ENCODE assay signal across 7 mouse cellular contexts in genomic region chr11:97403614-97404183, GRCm38 (mm10). TPM values are rescaled to one million over a fixed set of nuclear protein-coding genes. Genes with fewer than 3 reads are reported as not detected.
DNase-seq lines count a peak whose midpoint lies in the region; ATAC-seq and TF ChIP-seq lines count a peak whose summit lies in the region.

No protein-coding gene starts in this region.

- DNase-seq in liver, adult 2 months (ENCODE audit: extremely low read depth, low read depth, low spot score), result peak; percentile 29
- DNase-seq in liver, result no peak
- no peak for DNase-seq in limb, embryonic 14.5 days (ENCODE audit: low spot score)
- DNase-seq in adrenal gland, postnatal 25 days, result no peak

- ATAC-seq in forebrain, embryonic 16.5 days, result no peak
- no peak for ATAC-seq in limb, embryonic 14.5 days (ENCODE audit: low FRiP score, low read depth)
- no peak for ATAC-seq in stomach, embryonic 14.5 days (ENCODE audit: insufficient number of reproducible peaks, insufficient read depth, low FRiP score, low read depth)
- no peak for ATAC-seq in inflammation-experienced regulatory T-cells, adult 6 months

- no peaks in the 10 kb centered on the region for H3K79me2 ChIP-seq in liver, adult 2 months (ENCODE audit: control insufficient read depth, insufficient read depth, low read length)

- WGBS in liver, adult 2 months, result 22% methylated on average over 8 of the region's 8 CpGs
- 37% methylated on average over 8 of the region's 8 CpGs for WGBS in forebrain, embryonic 16.5 days
- WGBS in limb, embryonic 14.5 days, result 37% methylated on average over 8 of the region's 8 CpGs
- WGBS in stomach, embryonic 14.5 days, result 33% methylated on average over 8 of the region's 8 CpGs

- no peak for TF ChIP-seq POLR2A in liver, adult 2 months (IDR thresholded peaks at IDR 0.05; ENCODE audit: extremely low read depth, insufficient read depth, low read length)
- no peak for TF ChIP-seq POLR2A in limb, embryonic 14.5 days (IDR thresholded peaks at IDR 0.05; ENCODE audit: borderline replicate concordance, extremely low read depth, insufficient read depth, insufficient read length)

- no peak overlapping the region for H3K9ac ChIP-seq in liver, adult 2 months (ENCODE audit: low read depth, low read length)
- no peak overlapping the region; the same call in 1 of the 2 replicates for H3K9ac ChIP-seq in forebrain, embryonic 16.5 days (replicated peaks; ENCODE audit: low read depth, low read length)
- H3K9ac ChIP-seq in limb, embryonic 14.5 days (ENCODE audit: low read depth, low read length, severe bottlenecking), result no peak overlapping the region
- no peak overlapping the region for H3K9ac ChIP-seq in stomach, embryonic 14.5 days (replicated peaks; ENCODE audit: low read depth, low read length)

- H3K36me3 ChIP-seq in liver, adult 2 months (ENCODE audit: control insufficient read depth, insufficient read depth, low read length), result no peaks in the 10 kb centered on the region
- no peaks in the 10 kb centered on the region for H3K36me3 ChIP-seq in forebrain, embryonic 16.5 days (ENCODE audit: control insufficient read depth, insufficient read depth)
- no peaks in the 10 kb centered on the region for H3K36me3 ChIP-seq in limb, embryonic 14.5 days (ENCODE audit: control insufficient read depth, insufficient read depth, low read length)
- no peaks in the 10 kb centered on the region for H3K36me3 ChIP-seq in stomach, embryonic 14.5 days (ENCODE audit: control insufficient read depth, insufficient read depth, low read length)

- TF ChIP-seq CTCF in liver, adult 2 months (IDR thresholded peaks at IDR 0.05; ENCODE audit: low read depth, low read length), result no peak

- H3K9me3 ChIP-seq in forebrain, embryonic 16.5 days (ENCODE audit: control insufficient read depth, low read length), result no peaks in the 10 kb centered on the region
- H3K9me3 ChIP-seq in limb, embryonic 14.5 days (ENCODE audit: control insufficient read depth, low read length), result no peaks in the 10 kb centered on the region
- H3K9me3 ChIP-seq in stomach, embryonic 14.5 days (ENCODE audit: control insufficient read depth, low read depth, low read length), result no peaks in the 10 kb centered on the region

- no peaks in the 10 kb centered on the region for H3K27me3 ChIP-seq in liver, adult 2 months (ENCODE audit: control insufficient read depth, insufficient read depth, low read length)
- H3K27me3 ChIP-seq in forebrain, embryonic 16.5 days (replicated peaks; ENCODE audit: control insufficient read depth, insufficient read depth, low read length), result no peaks in the 10 kb centered on the region
- H3K27me3 ChIP-seq in limb, embryonic 14.5 days (ENCODE audit: control insufficient read depth, insufficient read depth, low read length), result no peaks in the 10 kb centered on the region
- H3K27me3 ChIP-seq in stomach, embryonic 14.5 days (ENCODE audit: control insufficient read depth, insufficient read depth, low read length), result no peaks in the 10 kb centered on the region

- H3K4me2 ChIP-seq in forebrain, embryonic 16.5 days (ENCODE audit: low read length), result peak overlapping the region; percentile 89
- peak overlapping the region; percentile 97 for H3K4me2 ChIP-seq in limb, embryonic 14.5 days (replicated peaks; ENCODE audit: low read depth, low read length, severe bottlenecking)
- H3K4me2 ChIP-seq in stomach, embryonic 14.5 days (replicated peaks; ENCODE audit: low read depth, low read length), result peak overlapping the region; percentile 90

- H3K27ac ChIP-seq in liver, adult 2 months (replicated peaks; ENCODE audit: insufficient read depth, low read depth, low read length), result no peak overlapping the region
- no peak overlapping the region for H3K27ac ChIP-seq in forebrain, embryonic 16.5 days (ENCODE audit: low read length)
- no peak overlapping the region for H3K27ac ChIP-seq in limb, embryonic 14.5 days (replicated peaks; ENCODE audit: low read depth, low read length)
- no peak overlapping the region for H3K27ac ChIP-seq in stomach, embryonic 14.5 days (ENCODE audit: low read length)

- no peak overlapping the region for H3K4me3 ChIP-seq in liver, adult 2 months (ENCODE audit: insufficient read depth, low read depth, low read length)
- peak overlapping the region; percentile 66 for H3K4me3 ChIP-seq in forebrain, embryonic 16.5 days (replicated peaks; ENCODE audit: low read length)
- H3K4me3 ChIP-seq in limb, embryonic 14.5 days (replicated peaks; ENCODE audit: low read length), result peak overlapping the region; percentile 59
- peak overlapping the region; percentile 56 for H3K4me3 ChIP-seq in stomach, embryonic 14.5 days (ENCODE audit: low read depth, low read length)

- H3K4me1 ChIP-seq in liver, adult 2 months (ENCODE audit: control insufficient read depth, insufficient read depth, low read length), result peaks cover 28% of the 10 kb centered on the region
- peaks cover 39% of the 10 kb centered on the region for H3K4me1 ChIP-seq in forebrain, embryonic 16.5 days (replicated peaks; ENCODE audit: control insufficient read depth, insufficient read depth, low read length)
- peaks cover 32% of the 10 kb centered on the region for H3K4me1 ChIP-seq in limb, embryonic 14.5 days (ENCODE audit: control insufficient read depth, insufficient read depth, low read length)
- peaks cover 34% of the 10 kb centered on the region for H3K4me1 ChIP-seq in stomach, embryonic 14.5 days (ENCODE audit: control insufficient read depth, insufficient read depth, low read length)

RNA-seq across cellular contexts. Expression of gene Arhgap23, which starts 11.6 kb away (rescaled TPM):
- 2.8 and 4.5 TPM in 2 replicates for total RNA-seq in liver, adult 2 months (2014; rRNA removed)
- polyA plus RNA-seq in liver, adult 2 months (2012; rRNA removed), result 11.3 and 13.6 TPM in 2 replicates
- polyA plus RNA-seq in forebrain, embryonic 16.5 days (2015; fragmentation: Nextera tagmentation; extraction: Ambion mirVana), result 6.9 and 7.5 TPM in 2 replicates
- polyA plus RNA-seq in limb, embryonic 14.5 days (2012; rRNA removed), result 28.9 and 37.9 TPM in 2 replicates
- polyA plus RNA-seq in limb, embryonic 14.5 days (2014; fragmentation: Nextera tagmentation; extraction: Ambion mirVana), result 9.8 and 10.8 TPM in 2 replicates
- 6.4 and 6.5 TPM in 2 replicates for polyA plus RNA-seq in stomach, embryonic 14.5 days (2014; fragmentation: Nextera tagmentation; extraction: Ambion mirVana)
- not detected for polyA plus RNA-seq in inflammation-experienced regulatory T-cells, adult 6 months (2017; shearing (Covaris generic))
- 29.5 and 37.8 TPM in 2 replicates for total RNA-seq in adrenal gland, postnatal 25 days (2021)

RNA-seq across cellular contexts. Expression of gene Socs7, which starts 41.3 kb away (rescaled TPM):
- 4.0 TPM in 2 replicates for total RNA-seq in liver, adult 2 months (2014; rRNA removed)
- polyA plus RNA-seq in liver, adult 2 months (2012; rRNA removed), result 3.1 and 3.7 TPM in 2 replicates
- polyA plus RNA-seq in forebrain, embryonic 16.5 days (2015; fragmentation: Nextera tagmentation; extraction: Ambion mirVana), result 10.7 and 11.5 TPM in 2 replicates
- 13.7 and 14.1 TPM in 2 replicates for polyA plus RNA-seq in limb, embryonic 14.5 days (2012; rRNA removed)
- polyA plus RNA-seq in limb, embryonic 14.5 days (2014; fragmentation: Nextera tagmentation; extraction: Ambion mirVana), result 2.6 and 3.0 TPM in 2 replicates
- polyA plus RNA-seq in stomach, embryonic 14.5 days (2014; fragmentation: Nextera tagmentation; extraction: Ambion mirVana), result 2.8 and 3.0 TPM in 2 replicates
- 1 to 10 TPM; 5.9 to 8.5 (median 7.9) TPM for polyA plus RNA-seq in inflammation-experienced regulatory T-cells, adult 6 months (2017; shearing (Covaris generic))
- 21.0 and 27.5 TPM in 2 replicates for total RNA-seq in adrenal gland, postnatal 25 days (2021)

RNA-seq across cellular contexts. Expression of gene Gpr179, which starts 51.8 kb away (rescaled TPM):
- total RNA-seq in liver, adult 2 months (2014; rRNA removed), result not detected in 2 replicates
- 0.01 TPM in 1 of 2 replicates, not detected in the other for polyA plus RNA-seq in liver, adult 2 months (2012; rRNA removed)
- polyA plus RNA-seq in forebrain, embryonic 16.5 days (2015; fragmentation: Nextera tagmentation; extraction: Ambion mirVana), result 0.16 and 0.19 TPM in 2 replicates
- 0.08 and 0.09 TPM in 2 replicates for polyA plus RNA-seq in limb, embryonic 14.5 days (2012; rRNA removed)
- polyA plus RNA-seq in limb, embryonic 14.5 days (2014; fragmentation: Nextera tagmentation; extraction: Ambion mirVana), result 0.07 TPM in 2 replicates
- polyA plus RNA-seq in stomach, embryonic 14.5 days (2014; fragmentation: Nextera tagmentation; extraction: Ambion mirVana), result 0.16 and 0.24 TPM in 2 replicates
- under 1 TPM; 0.18 to 0.37 (median 0.27) TPM for polyA plus RNA-seq in inflammation-experienced regulatory T-cells, adult 6 months (2017; shearing (Covaris generic))
- 1.8 and 4.7 TPM in 2 replicates for total RNA-seq in adrenal gland, postnatal 25 days (2021)
